Mouse (Mus musculus): ENCODE data around the gene Lalba. TPM values are rescaled to one million over a fixed set of nuclear protein-coding genes. Genes with fewer than 3 reads are reported as not detected.

Gene Lalba
- polyA plus RNA-seq, 1 experiment, result not detected

- Histone ChIP-seq H3K27ac (ENCODE audit: insufficient read depth, low read length) (no peak overlapping the region), H3K4me3 (ENCODE audit: insufficient read depth, low read length) (no peak overlapping the region), H3K4me1 (ENCODE audit: control insufficient read depth, insufficient read depth, low read length) (no peaks in the 10 kb centered on the region)
- TF ChIP-seq CTCF (IDR thresholded peaks at IDR 0.05; ENCODE audit: extremely low read depth, insufficient read depth, low read length) (no peak), POLR2A (IDR thresholded peaks at IDR 0.05; ENCODE audit: extremely low read depth, insufficient read depth, low read length) (no peak)
These were observed 15.1 kb upstream of the Lalba start for GRCm38 (mm10) chr15:98497631-98498030.

DNA sequence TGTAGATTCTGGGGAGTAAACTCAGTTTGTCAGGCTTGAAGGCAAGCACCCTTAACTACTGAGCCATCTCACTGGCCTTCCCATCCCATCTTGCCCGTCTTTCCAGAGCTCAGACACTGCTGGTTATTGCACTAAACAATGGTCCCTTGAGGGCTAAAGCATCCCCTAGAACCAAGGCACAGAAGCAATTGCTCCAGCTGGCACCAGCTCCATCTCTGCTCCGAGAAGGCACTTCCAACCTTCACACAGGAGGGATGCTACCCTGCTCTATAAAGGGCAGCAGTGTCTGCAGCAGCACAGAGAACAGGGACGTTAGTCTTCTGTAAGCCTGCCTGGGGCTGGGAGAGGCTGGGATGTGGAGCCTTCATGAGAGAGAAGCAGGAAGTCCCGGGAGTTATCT is 9.6 kb upstream of the Lalba start, which contains the start of gene Olfr279:
Olfr279 (plus strand) TSS at position 301 of the 400 bp plus-strand sequence.
- H3K4me1 ChIP-seq (ENCODE audit: control insufficient read depth, insufficient read depth, low read length), result no peaks in the 10 kb centered on the region
- H3K4me3 ChIP-seq (ENCODE audit: insufficient read depth, low read length), result no peak within 1 kb of the TSS
- no peak within 1 kb of the TSS for H3K27ac ChIP-seq (ENCODE audit: insufficient read depth, low read length)
- TF ChIP-seq POLR2A (IDR thresholded peaks at IDR 0.05; ENCODE audit: extremely low read depth, insufficient read depth, low read length) (no peak), CTCF (IDR thresholded peaks at IDR 0.05; ENCODE audit: extremely low read depth, insufficient read depth, low read length) (no peak)

DNA sequence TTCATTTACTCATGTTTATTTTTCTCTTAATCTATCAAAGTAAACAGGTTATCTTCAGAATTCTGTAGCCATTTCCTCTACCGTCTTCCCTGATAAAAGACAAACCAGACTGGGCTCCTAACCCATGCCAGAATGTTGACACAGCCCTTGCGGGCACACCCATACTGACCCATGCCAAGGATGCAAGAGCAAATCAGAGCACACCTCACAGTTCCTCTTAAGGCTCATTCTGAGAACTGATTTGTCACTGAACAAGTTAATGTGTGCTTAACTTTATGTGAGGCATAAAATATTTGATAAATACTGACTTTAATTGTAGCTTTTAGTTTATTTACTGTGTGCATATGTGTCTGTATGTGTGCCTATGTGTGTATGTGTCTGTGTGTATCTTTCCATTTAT is 8.8 kb upstream of the Lalba start:
- no peaks in the 10 kb centered on the region for H3K4me1 ChIP-seq (ENCODE audit: control insufficient read depth, insufficient read depth, low read length)

DNA sequence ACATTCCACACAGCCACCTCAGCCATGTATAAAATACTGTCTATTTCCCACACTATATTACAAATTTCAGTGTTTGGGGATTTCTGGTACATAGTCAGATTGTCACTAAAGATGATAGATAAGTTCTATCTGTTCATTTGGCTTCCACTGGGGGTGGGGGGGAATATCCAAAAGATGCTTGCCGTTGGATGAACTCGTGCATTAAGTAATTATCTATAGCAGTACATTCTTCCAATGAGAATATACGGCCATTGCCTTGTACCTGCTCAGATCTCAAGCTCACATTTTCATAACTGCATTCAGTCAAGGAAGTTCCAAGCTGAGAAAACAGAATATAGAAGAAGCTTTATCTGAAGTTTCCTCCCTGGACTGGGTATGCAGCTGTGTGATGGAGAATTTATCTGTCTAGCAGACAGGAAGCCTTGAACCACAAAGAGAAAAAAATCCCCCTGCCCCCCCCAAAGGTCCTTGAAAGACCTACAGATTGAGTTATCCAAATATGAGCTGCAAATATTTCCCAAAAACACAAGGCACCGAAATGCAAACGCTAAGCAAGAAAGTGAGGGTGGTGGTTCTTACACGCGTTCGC is 4.0 kb upstream of the Lalba start:
- H3K27ac ChIP-seq (ENCODE audit: insufficient read depth, low read length), result no peak overlapping the region
- H3K4me3 ChIP-seq (ENCODE audit: insufficient read depth, low read length), result no peak overlapping the region
- H3K4me1 ChIP-seq (ENCODE audit: control insufficient read depth, insufficient read depth, low read length), result no peaks in the 10 kb centered on the region
- no peak for TF ChIP-seq CTCF (IDR thresholded peaks at IDR 0.05; ENCODE audit: extremely low read depth, insufficient read depth, low read length)
- no peak for TF ChIP-seq POLR2A (IDR thresholded peaks at IDR 0.05; ENCODE audit: extremely low read depth, insufficient read depth, low read length)

More for the DNA sequence above, 8.8 kb upstream of the Lalba start:
- no peak for TF ChIP-seq CTCF (IDR thresholded peaks at IDR 0.05; ENCODE audit: extremely low read depth, insufficient read depth, low read length)
- no peak for TF ChIP-seq POLR2A (IDR thresholded peaks at IDR 0.05; ENCODE audit: extremely low read depth, insufficient read depth, low read length)
- Histone ChIP-seq H3K4me3 (ENCODE audit: insufficient read depth, low read length) (no peak overlapping the region), H3K27ac (ENCODE audit: insufficient read depth, low read length) (no peak overlapping the region)

- no peak for TF ChIP-seq POLR2A (IDR thresholded peaks at IDR 0.05; ENCODE audit: extremely low read depth, insufficient read depth, low read length)
- no peak for TF ChIP-seq CTCF (IDR thresholded peaks at IDR 0.05; ENCODE audit: extremely low read depth, insufficient read depth, low read length)
- no peaks in the 10 kb centered on the region for H3K4me1 ChIP-seq (ENCODE audit: control insufficient read depth, insufficient read depth, low read length)
- H3K27ac ChIP-seq (ENCODE audit: insufficient read depth, low read length), result no peak overlapping the region
- H3K4me3 ChIP-seq (ENCODE audit: insufficient read depth, low read length), result no peak overlapping the region
These were observed 1.7 kb upstream of the Lalba start for GRCm38 (mm10) chr15:98483907-98484886.

DNA sequence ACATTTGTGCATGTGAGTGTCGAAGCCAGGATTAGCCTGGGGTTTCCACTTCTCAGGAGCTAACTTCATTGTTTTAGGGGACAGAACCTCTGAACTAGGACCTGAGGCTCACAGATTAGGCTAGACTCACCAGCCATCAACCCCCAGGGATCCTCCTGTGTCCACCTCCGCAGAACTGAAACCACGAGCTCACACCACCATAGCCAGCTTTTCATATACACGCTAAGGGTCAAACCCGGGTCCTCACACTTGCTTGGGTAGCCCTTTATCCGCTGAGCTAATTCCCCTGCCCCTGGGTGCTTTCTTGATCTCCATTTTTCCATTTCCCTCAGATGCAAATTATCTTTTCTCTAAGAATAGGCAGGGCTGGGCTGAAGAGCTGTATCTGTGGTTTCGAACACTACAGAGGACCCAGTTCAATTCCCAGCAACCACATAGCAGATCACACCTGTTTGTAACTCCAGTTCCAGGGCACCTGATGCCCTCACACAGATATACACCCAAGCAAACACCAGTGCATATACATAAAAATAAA is 2.9 kb downstream of the Lalba start:
- no peak for TF ChIP-seq POLR2A (IDR thresholded peaks at IDR 0.05; ENCODE audit: extremely low read depth, insufficient read depth, low read length)
- TF ChIP-seq CTCF (IDR thresholded peaks at IDR 0.05; ENCODE audit: extremely low read depth, insufficient read depth, low read length), result no peak
- Histone ChIP-seq H3K4me3 (ENCODE audit: insufficient read depth, low read length) (no peak overlapping the region), H3K27ac (ENCODE audit: insufficient read depth, low read length) (no peak overlapping the region), H3K4me1 (ENCODE audit: control insufficient read depth, insufficient read depth, low read length) (no peaks in the 10 kb centered on the region)

DNA sequence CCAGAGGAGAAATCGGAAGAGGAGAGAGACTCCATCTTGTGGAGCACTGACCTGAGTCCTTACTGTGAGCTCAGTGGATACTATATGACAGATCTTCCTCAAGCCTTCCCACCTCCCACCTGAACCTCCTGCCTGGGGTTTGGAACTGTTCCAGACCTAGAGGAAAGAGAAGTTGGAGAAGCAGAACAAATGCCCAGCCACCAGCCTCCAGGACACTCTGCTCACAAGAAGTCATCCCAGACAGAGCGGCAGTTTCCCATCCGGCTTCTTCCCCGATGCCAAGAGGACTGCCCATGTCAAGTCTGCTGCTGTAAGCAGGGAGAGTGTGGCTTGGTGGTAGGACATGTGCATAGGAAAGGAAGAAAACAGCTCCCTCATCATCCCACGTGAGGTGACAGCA is 6.2 kb downstream of the Lalba start:
- no peak overlapping the region for H3K27ac ChIP-seq (ENCODE audit: insufficient read depth, low read length)
- no peak overlapping the region for H3K4me3 ChIP-seq (ENCODE audit: insufficient read depth, low read length)
- no peak for TF ChIP-seq CTCF (IDR thresholded peaks at IDR 0.05; ENCODE audit: extremely low read depth, insufficient read depth, low read length)
- no peak for TF ChIP-seq POLR2A (IDR thresholded peaks at IDR 0.05; ENCODE audit: extremely low read depth, insufficient read depth, low read length)
- H3K4me1 ChIP-seq (ENCODE audit: control insufficient read depth, insufficient read depth, low read length), result no peaks in the 10 kb centered on the region

- Histone ChIP-seq H3K27ac (ENCODE audit: insufficient read depth, low read length) (no peak overlapping the region), H3K4me1 (ENCODE audit: control insufficient read depth, insufficient read depth, low read length) (no peaks in the 10 kb centered on the region), H3K4me3 (ENCODE audit: insufficient read depth, low read length) (no peak overlapping the region)
- TF ChIP-seq POLR2A (IDR thresholded peaks at IDR 0.05; ENCODE audit: extremely low read depth, insufficient read depth, low read length) (no peak), CTCF (IDR thresholded peaks at IDR 0.05; ENCODE audit: extremely low read depth, insufficient read depth, low read length) (peak; percentile 32; the same call in 1 of the 2 replicates)
These were observed 7.1 kb downstream of the Lalba start for GRCm38 (mm10) chr15:98475382-98475781.

- H3K4me1 ChIP-seq (ENCODE audit: control insufficient read depth, insufficient read depth, low read length), result no peaks in the 10 kb centered on the region
- H3K27ac ChIP-seq (ENCODE audit: insufficient read depth, low read length), result no peak overlapping the region
- H3K4me3 ChIP-seq (ENCODE audit: insufficient read depth, low read length), result no peak overlapping the region
- no peak for TF ChIP-seq POLR2A (IDR thresholded peaks at IDR 0.05; ENCODE audit: extremely low read depth, insufficient read depth, low read length)
- TF ChIP-seq CTCF (IDR thresholded peaks at IDR 0.05; ENCODE audit: extremely low read depth, insufficient read depth, low read length), result no peak
These were observed 7.6 kb downstream of the Lalba start for GRCm38 (mm10) chr15:98474958-98475357.

All from cortical plate, adult 2 months (tissue).